Mouse (Mus musculus) spleen, adult 2 months (tissue): Measurements from ENCODE around the gene Gstt1. TPM values are rescaled to one million over a fixed set of nuclear protein-coding genes. Genes with fewer than 3 reads are reported as not detected.

Source experiments
- DNase-seq, 2 experiments: peaks; one replicate each; pipeline versions ENCODE4 v3.0.0 to v3.0.0-alpha.2; 2012 to 2021; ENCODE audit warnings: low spot score in 2 of 2, low read depth in 1 of 2
- H3K27ac ChIP-seq: fragments of 200-500 bp; 2 replicates; pipeline ENCODE4 v1.5.1; 2012; ENCODE audit warnings: low read length, inconsistent platforms; ENCODE audit not compliant: insufficient read depth
- H3K27me3 ChIP-seq: fragments of 200-500 bp; 2 replicates; pipeline ENCODE4 v1.6.1; 2012; ENCODE audit warnings: mild to moderate bottlenecking, moderate library complexity, low read length, inconsistent platforms; ENCODE audit not compliant: control insufficient read depth, insufficient read depth
- H3K36me3 ChIP-seq: fragments of 200-500 bp; 2 replicates; pipeline ENCODE4 v1.6.1; 2012; ENCODE audit warnings: mild to moderate bottlenecking, low read length, inconsistent platforms; ENCODE audit not compliant: control insufficient read depth, insufficient read depth
- H3K4me1 ChIP-seq: fragments of 200-500 bp; 2 replicates; pipeline ENCODE4 v1.6.1; 2011; ENCODE audit warnings: inconsistent platforms; ENCODE audit not compliant: control insufficient read depth, insufficient read depth, insufficient read length
- H3K4me3 ChIP-seq: fragments of 200-500 bp; 2 replicates; pipeline ENCODE4 v1.5.1; 2011; ENCODE audit warnings: mild to moderate bottlenecking, inconsistent platforms; ENCODE audit not compliant: insufficient read depth, insufficient read length; ENCODE audit errors: extremely low read depth
- CTCF ChIP-seq: fragments of 200-500 bp; IDR thresholded peaks from 2 replicates; pipeline ENCODE4 v1.5.1; 2011; ENCODE audit warnings: mild to moderate bottlenecking, inconsistent platforms; ENCODE audit not compliant: insufficient read depth, insufficient read length, insufficient replicate concordance; ENCODE audit errors: extremely low read depth
- POLR2A ChIP-seq: fragments of 200-500 bp; IDR thresholded peaks from 2 replicates; pipeline ENCODE4 v1.6.1; 2011; ENCODE audit warnings: low read depth, low read length, inconsistent platforms
- WGBS: fragments of 180-500 bp; shearing (Covaris S2); methylation state at CpG from one replicate; pipeline ENCODE4 v1.1.7; 2018; 5-methylcytosine and 5-hydroxymethylcytosine counted together
- polyA plus RNA-seq: library from polyadenylated mRNA; depleted of rRNA; stranded (reverse); fragments of >200 nt; gene quantifications from 2 replicates; pipeline ENCODE4 v1.2.3, GENCODE M21; 2012

Gene Gstt1
- polyA plus RNA-seq, 1 experiment = 28.5 TPM

DNA sequence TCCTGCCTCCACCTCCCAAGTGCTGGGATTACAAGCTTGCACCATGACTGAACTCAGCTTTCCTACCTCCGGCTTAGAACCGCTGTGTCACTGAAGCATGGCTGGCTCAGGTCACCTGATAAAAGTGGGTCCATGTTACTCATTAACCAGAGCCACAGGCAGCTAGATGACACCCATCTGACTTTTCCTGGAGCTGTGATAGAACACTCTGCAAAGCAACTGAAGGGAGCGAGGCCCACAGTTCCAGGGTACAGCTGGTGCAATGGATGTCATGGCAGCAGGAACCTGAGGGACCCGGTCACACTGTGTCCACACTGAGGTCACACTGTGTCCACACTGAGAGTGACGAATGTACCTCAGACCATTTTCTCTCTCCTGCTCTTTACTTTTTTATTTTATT lies 8.5 kb downstream of the Gstt1 start:
- no peaks in the 10 kb centered on the region for H3K27me3 ChIP-seq
- 95% methylated on average over 5 of the region's 5 CpGs for WGBS
- H3K27ac ChIP-seq = no peak overlapping the region
- H3K4me1 ChIP-seq = no peaks in the 10 kb centered on the region
- TF ChIP-seq CTCF = no peak
- no peak for TF ChIP-seq POLR2A
- H3K4me3 ChIP-seq = no peak overlapping the region
- no peak for DNase-seq
- H3K36me3 ChIP-seq = no peaks in the 10 kb centered on the region

DNA sequence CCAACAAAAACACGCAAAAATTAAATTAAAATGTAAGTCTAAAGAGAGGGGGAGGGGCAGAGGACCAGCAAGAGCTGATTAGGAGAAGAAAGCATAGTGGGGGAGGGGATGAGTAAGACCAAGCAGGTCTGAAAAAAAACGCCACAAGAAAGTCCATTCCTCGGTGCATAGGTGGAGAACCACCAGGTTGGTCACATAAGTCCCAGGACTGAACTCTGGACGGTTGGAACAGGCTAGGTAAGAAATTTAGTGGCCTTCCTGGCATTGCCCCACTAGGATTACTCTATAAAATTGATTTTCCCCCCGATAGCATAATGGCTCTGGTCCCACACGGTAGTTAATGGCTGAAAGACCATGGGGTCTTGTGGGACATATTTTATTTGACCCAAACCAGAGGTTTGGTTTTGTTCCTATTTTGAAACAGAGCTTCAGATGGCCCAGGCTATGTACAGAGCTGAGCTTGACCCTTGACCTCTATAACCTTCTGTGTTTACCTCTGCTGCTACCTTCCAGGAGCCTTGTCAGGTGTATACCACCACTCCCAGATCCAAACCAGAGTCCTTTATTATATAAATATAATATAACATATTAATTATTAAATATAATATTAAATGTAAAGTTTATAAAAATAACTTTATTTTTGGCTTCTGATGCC lies 9.2 kb downstream of the Gstt1 start:
- TF ChIP-seq CTCF (no peak), POLR2A (no peak)
- no peaks in the 10 kb centered on the region for H3K36me3 ChIP-seq
- no peak overlapping the region for H3K4me3 ChIP-seq
- no peaks in the 10 kb centered on the region for H3K4me1 ChIP-seq
- 85% methylated on average over 6 of the region's 6 CpGs for WGBS
- no peak for DNase-seq
- H3K27ac ChIP-seq = no peak overlapping the region
- no peaks in the 10 kb centered on the region for H3K27me3 ChIP-seq

DNA sequence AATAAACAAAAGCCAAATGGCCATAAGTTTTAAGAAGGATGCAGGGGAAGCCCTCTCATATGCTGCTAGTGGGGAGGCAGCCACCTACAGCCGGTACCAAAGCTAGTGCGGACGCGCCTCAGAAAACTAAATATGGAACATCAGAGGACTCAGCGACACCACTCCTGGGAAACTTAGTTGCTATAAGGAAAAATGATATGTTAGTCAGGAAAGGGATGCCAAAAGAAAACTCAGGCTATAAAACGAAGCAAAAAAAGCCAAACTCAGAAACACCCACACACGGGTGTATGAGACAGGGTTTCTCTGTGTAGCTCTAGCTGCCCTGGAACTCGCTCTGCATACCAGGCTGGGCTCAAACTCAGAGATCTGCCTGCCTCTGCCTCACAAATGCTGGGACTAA lies 10.1 kb downstream of the Gstt1 start:
- DNase-seq = no peak
- no peaks in the 10 kb centered on the region for H3K4me1 ChIP-seq
- no peaks in the 10 kb centered on the region for H3K27me3 ChIP-seq
- no peak for TF ChIP-seq POLR2A
- no peak for TF ChIP-seq CTCF
- no peak overlapping the region for H3K4me3 ChIP-seq
- no peaks in the 10 kb centered on the region for H3K36me3 ChIP-seq
- no peak overlapping the region for H3K27ac ChIP-seq
- WGBS = 91% methylated on average over 8 of the region's 8 CpGs

DNA sequence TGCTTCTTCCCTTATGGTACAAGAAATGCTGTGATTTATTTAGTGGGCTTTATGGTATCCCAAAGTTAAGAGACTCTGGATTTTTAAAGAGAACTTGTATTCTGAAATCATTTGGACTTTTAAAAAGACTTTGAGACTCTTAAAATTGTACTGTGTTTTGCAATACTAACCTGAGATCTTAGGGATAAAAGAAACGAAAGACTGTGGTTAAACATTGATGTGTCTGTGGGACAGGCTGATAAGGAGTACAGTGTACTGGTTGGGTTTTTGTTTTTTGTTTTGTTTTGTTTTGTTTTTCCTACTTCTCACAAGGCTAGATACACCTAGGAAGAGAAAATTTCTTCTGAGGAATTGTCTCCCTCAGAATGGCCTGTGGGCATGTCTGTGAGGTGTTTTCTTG lies 12.9 kb downstream of the Gstt1 start:
- no peak overlapping the region for H3K4me3 ChIP-seq
- no peaks in the 10 kb centered on the region for H3K36me3 ChIP-seq
- WGBS = 62% methylated on average over 1 of the region's 1 CpGs
- no peak for TF ChIP-seq POLR2A
- TF ChIP-seq CTCF = no peak
- H3K27ac ChIP-seq = no peak overlapping the region
- no peaks in the 10 kb centered on the region; the same call in 1 of the 2 replicates for H3K4me1 ChIP-seq
- no peak for DNase-seq
- no peaks in the 10 kb centered on the region for H3K27me3 ChIP-seq

DNA sequence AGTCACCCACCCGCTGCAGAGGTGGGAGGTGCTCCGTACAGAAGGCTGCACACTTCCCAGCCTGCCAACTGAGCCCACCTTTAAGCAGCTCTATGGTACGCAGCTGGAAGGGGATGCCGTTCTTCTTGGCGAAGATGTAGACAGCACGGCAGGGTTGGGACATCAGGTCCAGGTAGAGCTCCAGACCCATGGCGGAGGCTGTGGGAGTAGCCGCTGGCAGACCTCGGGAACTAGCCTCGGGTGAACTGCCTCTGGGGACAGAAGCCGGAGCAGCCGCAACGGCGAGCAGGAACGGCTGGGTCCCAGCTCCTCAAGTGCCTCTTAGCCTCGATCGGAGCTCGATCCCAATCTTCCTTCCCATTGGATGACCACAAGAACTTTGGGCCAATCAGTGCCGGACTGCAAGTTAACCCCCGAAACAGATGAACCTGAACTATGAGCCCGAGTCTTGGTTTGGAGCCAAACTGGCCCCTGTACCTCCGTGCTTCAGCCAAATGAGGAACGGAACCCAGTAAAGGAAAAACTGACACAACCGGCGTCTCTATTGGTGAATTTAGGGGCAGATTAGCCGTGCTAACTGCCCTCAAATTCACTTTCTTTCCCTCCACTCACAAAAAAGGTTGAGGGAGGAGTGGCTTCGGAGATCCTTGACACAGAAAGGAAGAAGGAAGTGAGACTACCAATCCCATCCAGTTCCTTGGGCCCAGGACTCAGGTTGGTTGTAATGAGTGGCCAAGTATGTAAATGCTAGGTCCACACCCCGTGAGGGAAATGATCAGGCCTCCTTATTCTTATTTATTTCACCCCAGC lies 17.4 kb downstream of the Gstt1 start, which contains the start of the genes Gm20441 and Gstt3:
TSS of gene Gm20441 (minus strand) at position 186 of the 810 bp plus-strand sequence.
TSS of gene Gstt3 (minus strand) at position 646 of the 810 bp plus-strand sequence.
- TF ChIP-seq POLR2A = no peak
- TF ChIP-seq CTCF = no peak
- Histone ChIP-seq H3K27me3 (no peaks in the 10 kb centered on the region), H3K4me1 (no peaks in the 10 kb centered on the region; the same call in 1 of the 2 replicates), H3K4me3 (peak within 1 kb of the TSS; percentile 61), H3K27ac (0 out of 2 replicates have a peak within 1 kb of the TSS, but pooled peaks have one; percentile 43), H3K36me3 (no peaks in the 10 kb centered on the region)
- peak; percentile 18 to 23 for DNase-seq
- WGBS = 1% methylated on average over 28 of the region's 28 CpGs

DNA sequence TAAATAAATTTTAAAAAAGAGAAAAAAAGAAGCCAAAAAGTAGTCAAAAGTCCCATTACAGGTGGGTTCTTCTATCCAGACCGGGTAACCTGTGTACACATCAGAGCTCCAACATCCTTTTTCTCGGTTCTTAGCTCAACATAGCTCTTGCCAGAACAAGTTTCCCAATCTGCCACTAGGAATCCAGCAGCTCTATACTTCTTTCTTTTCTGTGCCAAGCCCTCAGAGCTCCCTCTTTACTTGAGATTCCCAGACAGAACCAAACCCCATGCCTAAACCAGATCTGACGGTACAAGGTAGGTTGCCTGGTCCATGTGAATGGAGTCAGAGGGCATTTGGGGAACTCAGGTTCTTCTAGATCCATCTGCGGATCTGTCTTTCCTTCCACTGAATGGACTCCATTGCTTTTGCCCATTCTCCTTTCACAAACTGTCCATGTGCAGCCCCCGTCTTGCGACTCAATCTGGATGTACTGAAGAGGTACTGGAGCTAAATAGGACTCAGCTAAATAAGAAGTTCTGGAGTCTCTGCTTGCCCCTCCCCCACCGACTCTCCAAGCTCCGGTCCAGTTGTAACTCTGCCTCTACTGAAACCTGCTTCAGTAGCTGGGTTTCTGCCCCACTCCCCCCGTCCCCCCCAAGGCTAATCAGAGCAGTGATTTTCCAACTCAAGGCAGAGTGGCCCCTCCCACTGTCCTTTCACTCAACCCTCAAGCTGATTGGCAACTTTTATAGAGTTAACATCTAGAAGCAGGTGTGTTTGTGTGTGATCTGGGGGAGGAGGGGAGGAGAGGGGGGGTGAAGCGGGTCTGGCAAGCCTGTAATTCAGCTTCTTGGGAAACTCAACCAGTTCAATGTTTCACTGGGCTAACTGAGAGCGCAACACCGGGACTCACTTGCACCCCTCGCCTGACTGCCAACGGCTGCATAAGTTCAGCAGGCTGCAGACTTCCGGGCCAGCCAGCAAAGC lies 18.9 kb downstream of the Gstt1 start:
- Histone ChIP-seq H3K36me3 (no peaks in the 10 kb centered on the region), H3K4me1 (no peaks in the 10 kb centered on the region; the same call in 1 of the 2 replicates), H3K4me3 (no peak overlapping the region), H3K27me3 (no peaks in the 10 kb centered on the region), H3K27ac (no peak overlapping the region)
- TF ChIP-seq CTCF = no peak
- no peak for TF ChIP-seq POLR2A
- DNase-seq = no peak
- WGBS = 55% methylated on average over 15 of the region's 15 CpGs
